Mouse (Mus musculus) testis, adult 2 months (tissue): ENCODE measurements around the gene Lefty2.

Experiments
- CTCF ChIP-seq: fragments of 200-500 bp; IDR thresholded peaks from 2 replicates; pipeline ENCODE4 v1.5.1; 2012; ENCODE audit warnings: low read depth, mild to moderate bottlenecking, inconsistent platforms, low read length, moderate library complexity; ENCODE audit not compliant: control insufficient read depth, insufficient read depth, insufficient replicate concordance
- POLR2A ChIP-seq: fragments of 200-500 bp; IDR thresholded peaks from 2 replicates; pipeline ENCODE4 v1.6.1; 2012; ENCODE audit warnings: low read depth, mild to moderate bottlenecking, inconsistent platforms, low read length, moderate library complexity; ENCODE audit not compliant: control insufficient read depth

DNA sequence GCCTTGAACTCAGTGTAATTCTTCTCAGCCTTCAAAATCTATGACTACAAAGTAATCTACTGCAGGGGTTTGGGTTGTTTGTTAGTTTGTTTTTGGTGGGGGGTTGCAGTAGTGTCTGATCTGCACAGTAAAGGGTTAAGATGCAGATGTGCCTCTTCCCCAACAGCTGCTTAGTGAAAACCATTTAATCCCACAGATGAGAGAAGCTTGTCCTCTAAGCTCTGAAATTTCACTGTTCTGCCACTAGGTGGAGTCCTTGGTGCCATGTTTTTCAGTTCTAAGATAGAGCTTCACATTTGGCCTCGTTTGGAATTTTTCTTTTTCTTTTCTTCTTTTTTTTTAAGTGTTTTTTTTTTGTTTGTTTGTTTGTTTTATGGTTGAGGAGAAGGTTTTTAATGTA is 29.3 kb upstream of the Lefty2 start:
- TF ChIP-seq POLR2A = no peak
- peak; percentile 42; the same call in 1 of the 2 replicates for TF ChIP-seq CTCF
